Mouse (Mus musculus) megakaryocyte, embryonic 14.5 days (primary cell): ENCODE results near the gene Cacng7.

Source experiments
- FLI1 ChIP-seq: IDR thresholded peaks from 2 replicates; pipeline ENCODE4 v1.6.1; 2012; ENCODE audit warnings: low read length, inconsistent platforms, mixed read lengths
- GATA1 ChIP-seq: IDR thresholded peaks from 3 replicates; pipeline ENCODE4 v1.6.1; 2012; ENCODE audit warnings: mixed read lengths, low read length, inconsistent platforms, borderline replicate concordance

DNA sequence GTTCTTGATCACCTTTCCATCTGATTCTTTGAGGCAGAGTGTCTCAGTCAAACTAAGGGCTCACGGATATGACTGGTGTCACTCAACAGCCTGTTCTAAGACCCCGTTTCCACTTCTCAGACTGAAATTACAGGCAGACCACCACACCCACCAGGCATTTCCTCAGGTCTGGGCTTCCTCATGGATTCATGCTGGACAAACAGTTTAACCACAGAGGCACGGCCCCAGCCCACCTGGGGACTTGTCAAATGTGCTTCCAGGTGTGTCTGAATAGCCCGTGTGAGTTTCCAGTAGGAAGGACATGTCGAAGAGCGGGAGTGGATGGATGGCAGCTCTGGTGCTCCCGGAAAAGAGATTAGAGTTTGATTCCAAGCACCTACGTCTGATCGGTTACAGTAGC, 17.0 kb downstream of the Cacng7 start:
- TF ChIP-seq GATA1, result no peak
- no peak for TF ChIP-seq FLI1
